Mouse (Mus musculus): ENCODE data around the gene Srsf2. TPM values are rescaled to one million over a fixed set of nuclear protein-coding genes. Genes with fewer than 3 reads are reported as not detected.

Gene Srsf2
- polyA plus RNA-seq, 1 experiment = 156 TPM

GRCm38 (mm10) chr11:116818722-116819121 lies 34.2 kb downstream of the Srsf2 start:
- no peak for TF ChIP-seq POLR2A (IDR thresholded peaks at IDR 0.05; ENCODE audit: control insufficient read depth, low read depth, low read length)
- TF ChIP-seq CTCF (IDR thresholded peaks at IDR 0.05; ENCODE audit: control insufficient read depth, insufficient read depth, insufficient replicate concordance, low read depth, low read length) = no peak

GRCm38 (mm10) chr11:116817567-116817966 lies 35.3 kb downstream of the Srsf2 start:
- H3K27me3 ChIP-seq (ENCODE audit: control insufficient read depth, insufficient read depth, low read length) = no peaks in the 10 kb centered on the region
- TF ChIP-seq CTCF (IDR thresholded peaks at IDR 0.05; ENCODE audit: control insufficient read depth, insufficient read depth, insufficient replicate concordance, low read depth, low read length) (no peak), POLR2A (IDR thresholded peaks at IDR 0.05; ENCODE audit: control insufficient read depth, low read depth, low read length) (no peak)
- H3K4me3 ChIP-seq (ENCODE audit: control insufficient read depth, low read depth, low read length) = no peak overlapping the region
- no peaks in the 10 kb centered on the region; the same call in 1 of the 2 replicates for H3K4me1 ChIP-seq (ENCODE audit: control insufficient read depth, insufficient read depth, low read length)
- H3K36me3 ChIP-seq (ENCODE audit: control insufficient read depth, insufficient read depth, low read length) = no peaks in the 10 kb centered on the region
- no peak overlapping the region for H3K27ac ChIP-seq (ENCODE audit: control insufficient read depth, insufficient read depth, low read depth, low read length)

More at GRCm38 (mm10) chr11:116818722-116819121, 34.2 kb downstream of the Srsf2 start:
- no peaks in the 10 kb centered on the region for H3K27me3 ChIP-seq (ENCODE audit: control insufficient read depth, insufficient read depth, low read length)
- no peak overlapping the region for H3K27ac ChIP-seq (ENCODE audit: control insufficient read depth, insufficient read depth, low read depth, low read length)
- H3K4me1 ChIP-seq (ENCODE audit: control insufficient read depth, insufficient read depth, low read length) = no peaks in the 10 kb centered on the region
- no peaks in the 10 kb centered on the region for H3K36me3 ChIP-seq (ENCODE audit: control insufficient read depth, insufficient read depth, low read length)
- no peak overlapping the region for H3K4me3 ChIP-seq (ENCODE audit: control insufficient read depth, low read depth, low read length)

- Histone ChIP-seq H3K36me3 (ENCODE audit: control insufficient read depth, insufficient read depth, low read length) (no peaks in the 10 kb centered on the region), H3K27me3 (ENCODE audit: control insufficient read depth, insufficient read depth, low read length) (no peaks in the 10 kb centered on the region), H3K27ac (ENCODE audit: control insufficient read depth, insufficient read depth, low read depth, low read length) (peak overlapping the region; percentile 56; the same call in 1 of the 2 replicates), H3K4me3 (ENCODE audit: control insufficient read depth, low read depth, low read length) (no peak overlapping the region), H3K4me1 (ENCODE audit: control insufficient read depth, insufficient read depth, low read length) (peaks cover under 1% of the 10 kb centered on the region)
- no peak for TF ChIP-seq POLR2A (IDR thresholded peaks at IDR 0.05; ENCODE audit: control insufficient read depth, low read depth, low read length)
- TF ChIP-seq CTCF (IDR thresholded peaks at IDR 0.05; ENCODE audit: control insufficient read depth, insufficient read depth, insufficient replicate concordance, low read depth, low read length) = no peak
Measured at GRCm38 (mm10) chr11:116816769-116817168, 36.1 kb downstream of the Srsf2 start.

GRCm38 (mm10) chr11:116814884-116815415 lies 37.9 kb downstream of the Srsf2 start:
- Histone ChIP-seq H3K27ac (ENCODE audit: control insufficient read depth, insufficient read depth, low read depth, low read length) (peak overlapping the region; percentile 29), H3K4me1 (ENCODE audit: control insufficient read depth, insufficient read depth, low read length) (peaks cover 5% of the 10 kb centered on the region), H3K4me3 (ENCODE audit: control insufficient read depth, low read depth, low read length) (no peak overlapping the region), H3K36me3 (ENCODE audit: control insufficient read depth, insufficient read depth, low read length) (no peaks in the 10 kb centered on the region), H3K27me3 (ENCODE audit: control insufficient read depth, insufficient read depth, low read length) (no peaks in the 10 kb centered on the region)
- no peak for TF ChIP-seq POLR2A (IDR thresholded peaks at IDR 0.05; ENCODE audit: control insufficient read depth, low read depth, low read length)
- no peak for TF ChIP-seq CTCF (IDR thresholded peaks at IDR 0.05; ENCODE audit: control insufficient read depth, insufficient read depth, insufficient replicate concordance, low read depth, low read length)

GRCm38 (mm10) chr11:116814076-116814883 lies 38.6 kb downstream of the Srsf2 start:
- Histone ChIP-seq H3K4me1 (ENCODE audit: control insufficient read depth, insufficient read depth, low read length) (peaks cover 5% of the 10 kb centered on the region), H3K27me3 (ENCODE audit: control insufficient read depth, insufficient read depth, low read length) (no peaks in the 10 kb centered on the region), H3K4me3 (ENCODE audit: control insufficient read depth, low read depth, low read length) (no peak overlapping the region), H3K36me3 (ENCODE audit: control insufficient read depth, insufficient read depth, low read length) (no peaks in the 10 kb centered on the region), H3K27ac (ENCODE audit: control insufficient read depth, insufficient read depth, low read depth, low read length) (peak overlapping the region; percentile 52; the same call in 1 of the 2 replicates)
- TF ChIP-seq CTCF (IDR thresholded peaks at IDR 0.05; ENCODE audit: control insufficient read depth, insufficient read depth, insufficient replicate concordance, low read depth, low read length) (no peak), POLR2A (IDR thresholded peaks at IDR 0.05; ENCODE audit: control insufficient read depth, low read depth, low read length) (no peak)

- TF ChIP-seq CTCF (IDR thresholded peaks at IDR 0.05; ENCODE audit: control insufficient read depth, insufficient read depth, insufficient replicate concordance, low read depth, low read length) = no peak
- TF ChIP-seq POLR2A (IDR thresholded peaks at IDR 0.05; ENCODE audit: control insufficient read depth, low read depth, low read length) = no peak
- Histone ChIP-seq H3K4me1 (ENCODE audit: control insufficient read depth, insufficient read depth, low read length) (peaks cover 7% of the 10 kb centered on the region), H3K36me3 (ENCODE audit: control insufficient read depth, insufficient read depth, low read length) (no peaks in the 10 kb centered on the region), H3K4me3 (ENCODE audit: control insufficient read depth, low read depth, low read length) (no peak overlapping the region), H3K27ac (ENCODE audit: control insufficient read depth, insufficient read depth, low read depth, low read length) (peak overlapping the region; percentile 52; the same call in 1 of the 2 replicates), H3K27me3 (ENCODE audit: control insufficient read depth, insufficient read depth, low read length) (no peaks in the 10 kb centered on the region)
Measured at GRCm38 (mm10) chr11:116813610-116814009, 39.3 kb downstream of the Srsf2 start.

- peaks cover 7% of the 10 kb centered on the region for H3K4me1 ChIP-seq (ENCODE audit: control insufficient read depth, insufficient read depth, low read length)
- no peak overlapping the region for H3K4me3 ChIP-seq (ENCODE audit: control insufficient read depth, low read depth, low read length)
- H3K27ac ChIP-seq (ENCODE audit: control insufficient read depth, insufficient read depth, low read depth, low read length) = no peak overlapping the region; the same call in 1 of the 2 replicates
- no peaks in the 10 kb centered on the region for H3K27me3 ChIP-seq (ENCODE audit: control insufficient read depth, insufficient read depth, low read length)
- H3K36me3 ChIP-seq (ENCODE audit: control insufficient read depth, insufficient read depth, low read length) = no peaks in the 10 kb centered on the region
- TF ChIP-seq POLR2A (IDR thresholded peaks at IDR 0.05; ENCODE audit: control insufficient read depth, low read depth, low read length) (no peak), CTCF (IDR thresholded peaks at IDR 0.05; ENCODE audit: control insufficient read depth, insufficient read depth, insufficient replicate concordance, low read depth, low read length) (no peak)
Measured at GRCm38 (mm10) chr11:116812793-116813529, 39.9 kb downstream of the Srsf2 start.
